Mouse (Mus musculus) induced T-regulatory cell, adult 2 months (primary cell): ENCODE data around the gene Ptpru.
"Not testable (repeated sequence)": the region's sequence is repeated elsewhere in the genome, so short reads cannot be mapped to it uniquely, and the experiment has no call there.

Source experiments
- DNase-seq: peaks from one replicate; pipeline ENCODE4 v3.0.0-alpha.2; 2012; ENCODE audit warnings: low read depth

Gene Ptpru

DNA sequence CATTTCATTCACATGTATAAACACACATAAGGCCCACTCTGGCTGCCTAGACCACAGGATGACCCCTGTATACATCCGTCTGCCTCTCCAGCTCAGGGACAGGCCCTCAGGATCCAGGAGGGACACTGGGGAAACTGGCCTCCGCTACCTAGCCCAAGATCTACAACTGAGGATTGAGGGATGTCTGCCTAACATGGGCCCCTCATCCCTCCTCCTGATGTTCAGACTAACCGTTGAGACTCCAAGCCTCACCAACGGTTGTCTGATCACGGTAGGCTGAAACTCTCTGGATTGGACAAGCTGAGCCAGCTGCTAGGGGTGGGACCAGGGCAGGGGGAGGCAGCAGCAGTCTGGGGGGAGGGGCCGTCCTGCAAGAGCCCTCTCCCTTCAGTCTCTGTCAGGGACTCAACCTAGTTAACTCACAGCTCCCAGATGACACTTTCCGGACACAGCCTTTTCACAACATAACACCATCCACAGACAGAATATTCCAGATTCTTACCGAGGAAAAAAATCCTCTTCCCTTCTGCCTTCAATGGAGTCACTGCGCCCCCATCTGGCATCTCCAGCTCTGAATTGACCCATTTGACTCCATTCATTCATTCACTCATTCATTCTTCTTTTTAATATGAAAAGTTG lies 4.0 kb downstream of the Ptpru start:
- DNase-seq, result no peak

DNA sequence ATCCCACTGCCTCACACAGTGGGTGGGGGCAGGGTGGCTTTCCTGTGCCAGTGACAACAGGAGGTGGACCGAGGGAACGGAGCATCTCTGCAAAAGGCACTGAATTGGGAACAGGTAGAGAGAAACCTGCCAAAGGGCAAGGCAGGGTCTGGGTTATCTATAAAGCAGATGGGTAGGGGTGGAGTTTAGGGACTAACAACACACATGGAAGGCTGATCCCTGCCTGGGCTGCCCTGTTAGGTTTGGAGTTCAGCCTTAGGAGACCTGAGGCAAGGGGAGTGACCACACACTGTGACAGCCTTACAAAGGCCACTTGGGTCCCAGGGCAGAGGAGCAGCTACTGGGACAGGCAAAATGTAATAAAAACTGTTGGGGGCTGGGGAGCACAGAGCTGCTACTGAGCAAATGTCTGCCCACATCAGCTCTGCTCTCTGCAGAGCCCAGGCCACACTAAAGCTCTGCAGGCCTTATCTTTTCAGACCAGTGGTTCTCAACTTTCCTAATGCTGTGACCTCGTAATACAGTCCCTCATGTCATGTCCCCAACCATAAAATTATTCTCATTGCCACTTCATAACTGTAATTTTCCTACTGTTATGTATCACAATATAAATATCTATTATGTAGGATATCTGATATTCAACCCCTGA lies 5.2 kb downstream of the Ptpru start:
- DNase-seq, result no peak

DNA sequence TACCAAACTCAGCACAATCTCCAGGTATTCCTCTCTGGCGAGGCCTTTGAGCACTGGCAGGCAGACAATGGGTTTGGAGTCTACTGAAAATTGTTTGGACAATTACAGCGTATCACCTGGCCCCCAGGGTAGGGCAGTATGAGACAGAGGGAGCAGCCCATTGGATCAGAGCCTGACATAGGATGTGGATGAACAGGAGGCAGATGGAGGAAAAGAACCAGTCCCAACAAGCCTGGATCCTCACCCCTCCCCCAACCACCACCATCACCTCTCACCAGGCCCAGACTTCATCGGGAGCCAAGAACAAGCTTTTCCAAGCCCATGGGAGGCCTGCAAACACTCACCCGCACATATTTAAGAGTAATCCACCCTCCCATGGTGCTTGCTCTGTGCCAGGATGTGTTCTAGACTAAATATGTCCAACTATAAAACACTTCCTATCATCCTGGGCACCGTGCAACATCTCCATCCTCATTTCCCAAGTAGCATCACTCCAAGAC lies 6.5 kb downstream of the Ptpru start:
- DNase-seq, result no peak

DNA sequence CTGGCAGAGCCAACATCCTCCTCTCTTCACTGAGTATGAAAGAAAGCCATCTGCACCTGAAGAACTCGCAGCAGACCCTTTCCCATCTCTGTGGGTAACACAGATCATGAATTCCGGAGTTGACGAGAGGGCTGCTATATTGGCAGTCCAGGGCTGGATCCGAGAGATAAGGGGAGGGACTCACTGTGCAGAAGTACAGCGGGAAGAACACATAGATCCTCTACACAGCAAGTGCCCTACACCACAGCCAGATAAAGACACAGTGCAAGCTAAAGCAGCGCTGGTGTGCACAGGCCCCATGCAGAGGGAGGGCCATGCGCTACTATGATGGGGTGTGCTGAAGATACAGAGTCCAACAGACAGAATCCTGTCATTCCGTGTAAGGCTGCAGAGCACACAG lies 9.0 kb downstream of the Ptpru start:
- DNase-seq, result no peak

DNA sequence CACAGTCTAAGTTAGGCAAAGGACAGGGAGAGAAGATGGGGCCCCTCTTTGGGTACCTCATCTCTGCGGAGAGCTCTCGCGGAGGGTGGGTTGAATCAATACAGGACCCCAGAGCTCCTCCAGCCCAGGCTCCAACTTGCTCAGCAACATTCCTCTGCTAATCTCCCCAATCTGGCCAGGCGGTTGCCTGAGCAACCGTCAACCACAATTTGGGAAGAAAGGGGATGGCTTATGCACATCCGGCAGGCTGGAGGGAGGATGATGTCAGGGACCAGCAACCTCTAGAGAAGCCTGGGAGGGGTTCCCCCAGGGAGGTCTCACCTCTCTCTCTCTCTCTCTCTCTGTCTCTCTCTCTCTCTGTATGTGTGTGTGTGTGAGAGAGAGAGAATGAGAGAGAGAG lies 11.2 kb downstream of the Ptpru start:
- no peak for DNase-seq

DNA sequence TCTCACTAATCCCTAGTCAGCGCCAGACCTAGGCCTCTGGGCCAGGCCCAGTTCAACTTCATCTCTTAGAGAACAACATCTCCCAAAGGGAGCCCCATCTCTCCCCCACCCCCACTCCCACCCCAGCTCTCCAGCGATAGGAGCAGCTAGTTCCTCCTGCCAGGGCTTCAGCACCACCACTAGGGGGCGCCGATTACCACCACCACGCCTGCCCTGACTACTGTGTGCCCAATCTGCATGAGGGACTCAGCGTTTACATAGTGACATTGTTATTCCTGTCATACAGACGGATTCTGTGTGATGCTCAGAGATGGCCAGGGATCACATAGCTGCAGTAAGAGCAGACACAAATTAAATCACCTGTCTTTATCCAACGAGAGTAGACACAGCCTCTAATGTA lies 12.3 kb downstream of the Ptpru start:
- DNase-seq, result peak; percentile 62

DNA sequence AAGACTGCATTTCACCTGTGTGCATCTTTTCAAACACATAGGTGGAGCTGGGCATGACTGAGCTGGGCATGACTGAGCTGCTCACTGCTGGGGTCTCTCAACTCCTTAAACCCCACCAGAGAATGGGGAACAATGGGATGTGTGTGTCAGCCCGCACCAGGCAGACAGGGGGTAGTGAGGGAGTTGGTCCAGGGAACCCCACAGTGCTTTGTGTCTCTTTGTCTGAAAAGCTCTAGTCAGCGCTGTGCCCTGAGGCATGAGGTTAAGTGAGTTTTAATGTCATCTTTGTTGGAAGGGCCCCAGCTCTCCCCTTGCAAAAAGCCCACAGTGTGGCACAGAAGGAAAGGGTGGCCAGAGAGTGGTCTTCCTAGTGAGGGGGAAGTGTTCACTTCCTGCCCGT lies 13.1 kb downstream of the Ptpru start:
- DNase-seq, result no peak

DNA sequence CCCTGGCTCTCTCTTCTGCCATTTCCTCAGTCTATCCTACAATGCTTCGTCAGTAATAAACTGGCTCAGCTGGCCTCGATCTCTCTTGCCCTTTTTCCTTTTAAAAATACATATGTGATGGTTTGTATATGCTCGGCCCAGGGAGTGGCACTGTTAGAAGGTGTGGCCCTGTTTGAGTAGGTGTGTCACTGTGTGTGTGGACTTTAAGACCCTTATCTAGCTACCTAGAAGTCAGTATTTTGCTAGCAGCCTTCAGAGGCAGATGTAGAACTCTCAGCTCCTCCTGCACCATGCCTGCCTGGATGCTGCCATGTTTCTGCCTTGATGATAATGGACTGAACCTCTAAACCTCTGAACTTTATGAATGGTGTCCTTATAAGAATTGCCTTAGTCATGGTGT lies 15.5 kb downstream of the Ptpru start:
- no peak for DNase-seq

DNA sequence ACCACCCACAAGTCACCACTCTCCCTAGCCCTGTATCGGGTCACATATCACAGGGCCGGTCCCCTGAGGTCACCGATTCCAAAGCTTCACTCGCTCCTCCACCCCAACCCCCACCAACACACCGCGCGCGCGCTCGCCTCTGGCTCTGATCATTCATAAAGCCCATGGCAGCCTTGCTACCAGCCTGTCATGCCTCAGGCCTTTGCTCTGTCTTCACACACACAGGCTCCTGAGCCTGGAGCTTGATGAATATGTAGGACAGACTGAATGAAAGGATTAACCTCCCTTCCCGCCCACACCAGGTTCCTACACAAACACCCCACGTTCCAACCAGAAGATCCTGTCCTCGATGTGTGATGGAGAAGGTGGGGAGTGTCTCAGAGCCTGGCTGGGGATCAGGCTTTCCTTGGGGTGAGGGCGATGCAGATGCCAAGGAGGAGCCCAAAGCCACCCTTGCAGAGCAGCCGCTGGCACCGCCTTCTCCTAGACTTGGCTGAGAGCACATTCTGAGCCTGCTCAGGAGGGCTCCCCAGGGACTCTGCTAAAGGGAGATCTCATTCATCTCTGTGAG lies 16.8 kb downstream of the Ptpru start:
- no peak for DNase-seq

DNA sequence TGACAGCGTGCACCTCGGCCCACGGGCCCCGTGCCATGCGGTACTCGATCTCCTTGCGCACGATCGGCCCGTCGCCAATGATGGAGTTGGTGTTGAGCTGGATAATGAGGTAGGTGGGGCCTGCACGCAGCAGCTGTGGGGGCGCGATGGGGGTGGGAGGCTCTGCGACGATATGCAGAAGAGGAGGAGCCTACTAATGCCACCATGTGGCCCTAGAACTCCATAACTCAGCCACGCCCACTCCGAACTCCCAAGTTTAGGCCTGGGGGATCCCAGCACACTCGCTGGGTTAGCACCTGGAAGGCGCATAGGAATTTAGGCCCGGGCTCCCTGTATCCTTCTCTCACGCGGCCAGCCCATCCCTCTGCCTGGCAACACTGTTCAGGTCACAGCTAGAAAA lies 19.2 kb downstream of the Ptpru start:
- no peak for DNase-seq

DNA sequence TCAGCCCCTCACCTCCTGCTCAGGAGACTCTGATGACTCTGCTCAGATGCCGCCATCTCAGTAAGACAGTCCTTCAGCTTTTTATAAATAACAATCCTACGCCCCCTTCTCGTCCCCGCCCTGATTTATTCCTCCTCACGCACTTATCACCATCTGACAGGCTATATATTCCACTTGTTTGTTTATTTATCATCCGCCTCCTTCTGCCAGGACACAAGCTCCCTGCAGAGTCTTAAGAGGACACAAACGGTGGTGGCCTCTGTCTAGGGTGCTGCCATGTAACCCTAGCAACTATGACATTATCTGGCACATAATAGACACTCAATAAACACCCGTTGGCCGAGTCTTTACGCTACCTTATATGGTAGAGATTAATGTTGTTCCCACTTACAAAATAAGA lies 22.3 kb downstream of the Ptpru start:
- DNase-seq, result no peak

DNA sequence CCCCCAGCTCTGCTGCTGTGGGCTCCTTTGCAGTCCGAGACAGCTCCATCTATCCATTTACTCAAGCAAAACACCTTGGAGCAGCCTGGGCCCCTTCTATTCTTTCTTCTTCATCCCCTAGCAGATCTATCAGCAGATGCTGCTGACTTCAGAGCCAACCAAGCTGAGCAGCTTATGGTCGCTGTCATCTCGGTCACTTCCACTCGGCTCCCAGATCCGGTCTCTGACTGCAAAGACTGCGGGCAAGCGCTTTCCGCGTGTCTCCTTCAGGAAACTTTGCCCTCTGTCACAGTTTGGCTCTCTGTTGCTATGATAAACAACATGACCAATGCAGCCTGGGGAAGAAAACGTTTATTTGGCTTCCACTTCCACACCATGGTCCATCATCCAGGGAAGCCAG lies 23.2 kb downstream of the Ptpru start:
- no peak for DNase-seq

DNA sequence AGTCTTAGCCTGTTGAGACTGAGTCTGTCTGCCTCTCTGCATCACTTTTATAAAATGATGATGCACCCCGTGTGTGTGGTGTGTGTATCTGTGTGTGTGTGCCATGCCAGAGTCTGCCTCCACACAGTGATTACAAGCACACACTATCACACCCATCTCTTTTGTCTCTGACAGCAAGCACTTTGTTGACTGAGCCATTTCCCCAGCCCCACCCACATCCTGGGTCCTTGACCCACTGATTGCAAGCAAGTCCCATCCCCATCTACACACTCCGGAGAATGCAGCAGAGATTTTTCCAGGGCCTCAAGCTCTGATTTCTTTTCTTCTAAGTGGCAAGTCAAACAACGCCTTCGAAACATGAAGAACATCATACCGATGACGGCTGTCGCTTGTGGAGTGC lies 24.3 kb downstream of the Ptpru start:
- no peak for DNase-seq

DNA sequence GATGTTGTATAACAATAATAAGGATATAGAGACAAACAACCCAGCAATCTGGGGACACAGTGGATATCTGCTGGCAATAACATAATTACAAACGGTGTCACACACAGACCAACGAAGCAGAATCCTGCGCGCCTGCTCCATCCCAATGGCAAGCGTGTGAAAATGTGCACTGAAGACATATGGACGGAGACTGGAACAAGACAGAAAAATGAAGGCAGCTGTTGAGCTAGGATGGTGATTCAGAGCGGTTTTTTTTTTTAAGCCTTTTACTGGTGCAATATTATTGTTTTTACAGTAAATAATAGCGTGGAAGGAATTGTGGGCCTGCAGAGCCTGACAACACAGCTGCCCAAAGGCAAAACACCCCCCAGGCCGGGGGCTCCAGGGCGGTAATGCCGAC lies 25.6 kb downstream of the Ptpru start:
- no peak for DNase-seq

DNA sequence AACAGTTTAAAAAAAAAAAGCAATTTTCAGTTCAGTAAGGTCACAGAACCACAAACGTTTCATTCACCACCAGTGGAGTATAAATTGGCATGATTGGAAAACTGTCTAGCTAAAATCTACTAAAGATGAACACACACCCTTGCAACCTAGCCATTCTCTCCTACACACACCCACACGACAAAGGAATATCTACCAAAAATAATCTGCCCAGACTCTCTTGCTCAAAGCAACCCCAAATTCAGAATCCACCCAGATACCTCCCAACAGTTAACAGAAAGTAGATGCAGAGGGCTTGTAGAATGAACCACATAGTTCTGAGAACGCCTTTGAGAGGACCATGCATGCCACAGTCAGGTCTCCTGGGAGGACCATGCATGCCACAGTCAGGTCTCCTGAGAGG lies 32.8 kb downstream of the Ptpru start:
- no peak for DNase-seq

DNA sequence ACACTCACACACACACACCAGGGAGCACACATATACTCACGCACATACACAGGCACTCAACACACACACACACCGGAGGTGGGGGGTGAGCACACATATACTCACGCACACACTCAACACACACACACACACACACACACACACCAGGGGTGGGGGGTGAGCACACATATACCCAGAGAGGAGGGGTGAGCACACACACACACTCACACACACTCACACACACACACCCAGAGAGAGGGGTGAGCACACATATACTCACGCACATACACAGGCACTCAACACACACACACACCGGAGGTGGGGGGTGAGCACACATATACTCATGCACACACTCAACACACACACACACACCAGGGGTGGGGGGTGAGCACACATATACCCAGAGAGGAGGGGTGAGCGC lies 33.4 kb downstream of the Ptpru start:
- DNase-seq, result not testable (repeated sequence)

DNA sequence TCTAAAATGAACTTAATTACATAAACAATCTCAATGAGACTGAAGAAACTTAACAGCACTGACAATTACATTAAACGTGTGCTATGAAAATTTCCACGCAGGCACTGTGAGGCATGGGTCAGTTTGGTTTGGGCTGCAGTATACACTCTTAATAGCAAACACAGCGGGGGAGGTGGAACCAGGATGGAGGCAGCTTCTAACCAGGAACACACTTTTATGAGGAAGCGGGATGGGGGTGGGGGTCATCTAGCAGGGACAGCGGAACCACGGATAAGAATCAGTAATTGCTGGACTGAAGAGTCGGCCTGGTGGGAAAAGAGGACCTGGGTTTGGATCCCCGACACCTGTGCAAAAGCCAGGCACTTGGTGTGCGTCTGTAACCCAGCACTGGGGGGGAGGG lies 34.2 kb downstream of the Ptpru start:
- DNase-seq, result no peak

DNA sequence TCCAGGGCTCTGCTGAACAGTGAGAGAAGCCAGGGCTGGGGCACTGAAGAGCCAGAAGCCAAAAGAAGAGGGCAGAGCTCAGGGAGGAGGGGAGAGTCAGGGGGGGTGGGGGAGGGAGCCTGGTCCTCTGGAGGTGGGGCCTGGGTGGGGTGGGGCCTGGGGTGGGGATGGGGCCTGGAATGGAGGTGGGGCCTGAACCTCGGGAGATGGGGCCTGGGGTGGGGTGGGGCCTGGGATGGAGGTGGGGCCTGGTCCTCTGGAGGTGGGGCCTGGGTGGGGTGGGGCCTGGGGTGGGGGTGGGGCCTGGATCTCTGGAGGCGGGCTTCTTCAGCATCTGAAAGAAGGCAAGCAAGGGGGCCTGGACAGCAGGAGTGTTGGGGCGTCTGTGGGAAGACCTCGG lies 39.1 kb downstream of the Ptpru start:
- DNase-seq, result no peak

DNA sequence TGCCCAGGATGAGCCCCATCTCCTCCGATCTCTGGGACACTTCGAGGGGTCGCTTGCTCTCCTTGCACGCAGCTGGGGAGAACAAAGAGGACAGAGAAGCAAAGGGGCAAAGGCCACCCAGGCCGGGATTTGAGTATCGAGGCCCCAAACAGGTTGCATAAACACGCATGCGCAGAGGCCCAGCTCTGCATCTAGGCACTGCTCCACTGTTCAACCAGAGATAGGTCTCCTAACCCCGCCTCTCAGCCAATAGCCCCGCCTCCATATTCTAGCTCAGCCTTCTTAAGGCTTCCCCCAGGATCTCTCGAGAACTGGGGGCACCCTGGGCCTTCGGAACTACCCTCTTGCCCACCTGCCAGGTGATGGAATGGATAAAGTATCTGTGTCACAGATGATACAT lies 40.2 kb downstream of the Ptpru start:
- no peak for DNase-seq

DNA sequence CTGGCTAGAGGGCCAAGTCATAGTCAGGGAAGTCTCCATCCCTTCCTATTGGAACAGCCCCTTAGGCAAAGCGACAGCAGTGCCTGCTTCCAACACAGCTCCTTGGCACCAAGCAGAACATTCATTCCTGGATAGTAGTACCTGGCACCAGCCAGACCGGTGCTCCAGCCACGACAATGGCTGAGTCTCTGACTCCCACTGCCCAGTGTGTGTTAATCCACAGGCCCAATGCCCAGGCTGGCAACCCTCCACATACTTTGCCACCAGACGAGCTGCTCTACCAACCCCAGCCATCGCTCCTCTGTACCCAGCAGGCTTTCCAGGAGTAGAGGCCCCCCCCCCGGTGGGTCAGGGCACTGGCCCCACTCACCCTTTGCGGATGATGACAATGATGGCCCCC lies 40.6 kb downstream of the Ptpru start:
- DNase-seq, result no peak

DNA sequence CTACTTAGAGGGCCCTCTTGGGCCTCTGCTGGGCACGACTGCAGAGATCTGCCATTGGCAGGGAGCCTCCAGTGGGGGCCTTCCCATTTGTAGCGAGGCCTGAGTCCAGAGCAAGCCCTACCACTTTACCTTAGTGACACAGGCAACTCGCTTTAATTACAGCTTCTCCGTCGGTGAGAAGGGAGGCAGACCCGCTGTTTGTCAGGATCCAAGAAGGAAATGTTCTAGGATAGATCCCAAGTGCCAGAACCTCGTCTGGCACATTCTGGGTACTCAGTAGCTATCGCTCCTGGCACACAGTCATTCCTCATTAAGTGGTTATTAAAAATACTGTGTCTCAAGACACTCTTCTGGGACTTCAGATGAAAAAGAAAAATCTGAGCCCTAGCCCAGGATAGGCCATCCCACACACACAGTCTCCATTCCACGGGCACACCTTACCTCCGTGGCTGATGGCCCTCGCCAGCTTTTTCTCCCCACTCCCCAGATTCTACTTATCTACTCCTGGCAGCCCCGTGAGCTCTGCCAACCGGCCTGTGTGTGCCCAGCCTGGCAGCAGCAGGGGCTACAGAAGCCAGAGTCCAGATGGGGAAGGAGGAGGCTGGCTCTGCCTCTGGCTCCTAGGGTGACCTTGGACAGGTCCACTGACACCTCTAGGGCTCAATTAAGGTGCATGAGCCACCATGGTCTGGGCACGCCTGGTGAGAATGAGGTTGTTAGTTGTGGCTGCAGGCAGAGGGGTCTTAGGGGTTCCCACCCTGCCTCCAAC lies 41.6 kb downstream of the Ptpru start:
- DNase-seq, result no peak

DNA sequence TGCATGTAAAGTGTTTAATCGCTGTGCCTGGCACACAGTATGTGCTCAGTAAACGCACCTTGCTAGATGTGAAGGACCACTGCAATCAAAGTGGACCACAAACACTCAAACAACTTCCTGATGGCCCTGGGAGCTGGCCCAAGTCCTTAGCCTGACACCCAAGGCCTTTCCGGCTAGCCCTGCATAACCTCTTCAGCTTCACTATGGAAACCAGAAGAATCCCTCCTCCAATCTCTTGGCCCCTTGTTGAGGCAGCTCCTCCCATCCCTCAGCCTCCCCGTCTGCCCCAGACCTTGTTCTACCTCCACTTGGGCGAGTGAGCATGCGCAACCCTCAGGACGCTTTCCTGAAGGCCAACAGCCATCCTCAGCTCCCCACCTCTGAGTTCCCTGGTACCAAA lies 51.3 kb downstream of the Ptpru start:
- no peak for DNase-seq

DNA sequence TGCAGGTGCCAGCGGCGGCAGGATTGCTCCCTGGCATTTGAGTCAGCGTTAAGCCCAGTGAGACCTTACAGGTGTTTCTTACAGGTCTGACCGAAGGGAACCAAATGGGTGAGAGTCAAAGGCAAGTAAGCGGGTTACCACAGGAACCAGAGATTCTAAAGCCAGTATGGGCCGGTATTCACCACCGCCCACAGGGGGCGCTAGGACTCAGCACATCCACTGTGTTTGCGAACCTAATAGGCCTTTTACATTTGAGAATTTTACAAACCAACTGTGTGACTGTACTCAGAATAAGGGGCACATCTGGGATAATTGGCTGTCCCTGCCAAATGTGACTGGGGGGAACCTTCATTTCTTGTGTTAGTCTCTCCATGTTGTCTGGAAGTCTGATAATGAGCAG lies 54.1 kb downstream of the Ptpru start:
- peak; percentile 61 for DNase-seq
